ENCODE assay signal across 14 mouse cellular contexts in the genomic region with DNA sequence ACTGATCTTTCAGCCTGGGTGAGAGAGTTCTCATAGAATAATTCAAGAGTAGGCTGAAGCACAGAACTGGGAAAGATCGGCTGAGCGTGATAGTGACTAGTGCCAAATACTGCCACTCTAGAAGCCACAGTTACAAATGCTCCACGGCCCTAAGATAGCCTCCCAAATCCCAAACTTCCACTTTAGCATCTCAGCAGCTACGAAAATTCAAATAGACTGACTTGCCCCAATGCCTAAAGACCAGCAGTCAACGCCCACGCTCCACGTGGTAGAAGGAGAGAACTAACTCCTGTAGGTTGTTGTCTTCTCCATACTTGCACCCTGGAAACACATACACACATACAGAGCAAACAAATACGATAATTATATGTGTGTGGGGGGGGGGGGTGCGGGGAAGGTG. TPM values are rescaled to one million over a fixed set of nuclear protein-coding genes. Genes with fewer than 3 reads are reported as not detected.
DNase-seq lines count a peak whose midpoint lies in the region; ATAC-seq and TF ChIP-seq lines count a peak whose summit lies in the region.
"Had no signal": no experiment of that assay in that cellular context is flagged by ENCODE, and none has a peak within 500 bp of the region (broad histone marks: within the 10 kb centered on the region; RNA-seq: fewer than 3 reads in every experiment).

No protein-coding gene starts in this region.

- no peak for DNase-seq in heart, adult 9 months (ENCODE audit: low spot score in 2 of 2)
- DNase-seq in 3134 (ENCODE audit: extremely low read depth, insufficient read length, low spot score) (peak; percentile 18), ES-E14 (ENCODE audit: low read depth, low spot score) (no peak)
- DNase-seq in layer of hippocampus, adult 18-20 months (ENCODE audit: low spot score in 2 of 2): no peak
- DNase-seq in left cerebral cortex, adult 11 months (ENCODE audit: low spot score): no peak
- no peak for DNase-seq in frontal cortex, postnatal 25 days (ENCODE audit: low spot score in 2 of 2)
- DNase-seq: adrenal gland, postnatal 36 days; thymus, postnatal 4 days had no signal

- no peak overlapping the region; the same call in 1 of the 2 replicates for H3K27ac ChIP-seq in heart, embryonic 11.5 days (ENCODE audit: low read depth, low read length)
- 0 out of 2 replicates have a peak overlapping the region, but pooled peaks have one; percentile 55 for H3K27ac ChIP-seq in ES-E14 (ENCODE audit: insufficient read depth, low read depth, low read length, poor library complexity, severe bottlenecking)
- peak overlapping the region; percentile 95 for H3K27ac ChIP-seq in heart, embryonic 15.5 days
- H3K27ac ChIP-seq: forebrain, embryonic 10.5 days; hindbrain, embryonic 12.5 days; midbrain, embryonic 10.5 days; stomach, embryonic 15.5 days had no signal

- whole genome bisulfite sequencing in heart, embryonic 11.5 days (ENCODE audit: insufficient replicate concordance): 21% methylated on average over 9 of the region's 9 CpGs
- 26% methylated on average over 9 of the region's 9 CpGs for WGBS in heart, embryonic 15.5 days

- in situ Hi-C loops in ES-E14 (cut with MboI; ENCODE audit: low sequenced_read_pairs in 2 of 2, unreplicated experiment in 2 of 2): no loop called here

- no peaks in the 10 kb centered on the region for H3K27me3 ChIP-seq in heart, embryonic 11.5 days (ENCODE audit: control insufficient read depth, insufficient read depth, low read length)
- H3K27me3 ChIP-seq in heart, embryonic 15.5 days: no peaks in the 10 kb centered on the region
- H3K27me3 ChIP-seq: stomach, embryonic 15.5 days had no signal

- H3K9ac ChIP-seq in heart, embryonic 11.5 days (ENCODE audit: low read depth, low read length): no peak overlapping the region
- peak overlapping the region; percentile 56; the same call in 1 of the 2 replicates for H3K9ac ChIP-seq in ES-E14 (ENCODE audit: insufficient read depth, low read depth, low read length, poor library complexity, severe bottlenecking)
- H3K9ac ChIP-seq in heart, embryonic 15.5 days: no peak overlapping the region
- H3K9ac ChIP-seq: hindbrain, embryonic 12.5 days; stomach, embryonic 15.5 days had no signal

- H3K36me3 ChIP-seq in heart, embryonic 11.5 days (ENCODE audit: control insufficient read depth, insufficient read depth, low read length): no peaks in the 10 kb centered on the region
- no peaks in the 10 kb centered on the region for H3K36me3 ChIP-seq in ES-E14 (ENCODE audit: control insufficient read depth, insufficient read depth, low read length, poor library complexity, severe bottlenecking)
- H3K36me3 ChIP-seq in heart, embryonic 15.5 days: no peaks in the 10 kb centered on the region
- H3K36me3 ChIP-seq: forebrain, embryonic 10.5 days; hindbrain, embryonic 12.5 days; midbrain, embryonic 10.5 days; stomach, embryonic 15.5 days had no signal

- no peaks in the 10 kb centered on the region for H3K9me3 ChIP-seq in heart, embryonic 11.5 days (replicated peaks; ENCODE audit: control insufficient read depth, low read length)
- H3K9me3 ChIP-seq in ES-E14 (ENCODE audit: control insufficient read depth, insufficient read depth, low read depth, low read length): no peaks in the 10 kb centered on the region
- no peaks in the 10 kb centered on the region for H3K9me3 ChIP-seq in heart, embryonic 15.5 days (replicated peaks)
- H3K9me3 ChIP-seq: forebrain, embryonic 10.5 days; hindbrain, embryonic 12.5 days; midbrain, embryonic 10.5 days; stomach, embryonic 15.5 days had no signal

- peak overlapping the region; percentile 60 for H3K4me2 ChIP-seq in heart, embryonic 11.5 days
- H3K4me2 ChIP-seq in heart, embryonic 15.5 days: peak overlapping the region; percentile 2; the same call in 1 of the 2 replicates

- H3K4me3 ChIP-seq in heart, embryonic 11.5 days (ENCODE audit: low read depth, low read length): no peak overlapping the region
- peak overlapping the region in 1 of 2 experiments; percentile 24; a peak in 1 of 4 replicates for H3K4me3 ChIP-seq in ES-E14 (ENCODE audit: insufficient read depth in 1 of 2, low read depth in 1 of 2, low read length in 2 of 2, poor library complexity in 1 of 2, severe bottlenecking in 1 of 2)
- no peak overlapping the region for H3K4me3 ChIP-seq in heart, embryonic 15.5 days
- H3K4me3 ChIP-seq: hindbrain, embryonic 12.5 days had no signal

- no peak for ATAC-seq in heart, embryonic 11.5 days (replicated peaks; ENCODE audit: insufficient number of reproducible peaks, low FRiP score, low TSS enrichment)
- no peak for ATAC-seq in heart, embryonic 15.5 days (replicated peaks; ENCODE audit: insufficient number of reproducible peaks, insufficient read depth, low FRiP score, low read depth)

- H3K4me1 ChIP-seq in heart, embryonic 11.5 days (ENCODE audit: control insufficient read depth, insufficient read depth, low read length): peaks cover 3% of the 10 kb centered on the region; the same call in 1 of the 2 replicates
- H3K4me1 ChIP-seq in ES-E14 (ENCODE audit: control insufficient read depth in 2 of 2, insufficient read depth in 2 of 2, low read length in 2 of 2, poor library complexity in 1 of 2): peaks cover 22% of the 10 kb centered on the region in 2 experiments
- peaks cover 18% of the 10 kb centered on the region for H3K4me1 ChIP-seq in heart, embryonic 15.5 days (replicated peaks)

TF ChIP-seq in ES-E14, 5 proteins besides CTCF, POLR2A, EP300 and RAD21:
- TF ChIP-seq CHD2 (IDR thresholded peaks at IDR 0.05; ENCODE audit: low read depth, low read length) (no peak), MAFK (IDR thresholded peaks at IDR 0.05; ENCODE audit: insufficient read depth, low read depth, low read length) (no peak), ZC3H11A (IDR thresholded peaks at IDR 0.05; ENCODE audit: borderline replicate concordance, low read depth, low read length) (no peak), ZNF384 (IDR thresholded peaks at IDR 0.05; ENCODE audit: low read depth, low read length) (no peak)

RNA-seq across cellular contexts. Expression of a gene that starts 8.5 kb away (rescaled TPM):
- 447 and 449 TPM in 2 replicates for polyA plus RNA-seq in heart, embryonic 11.5 days (2014; fragmentation: Nextera tagmentation; extraction: Ambion mirVana)
- 787 and 1,032 TPM in 2 replicates for total RNA-seq in ES-E14 (2012; rRNA removed)
- 292 and 296 TPM in 2 replicates for polyA plus RNA-seq in heart, embryonic 15.5 days (2015; fragmentation: Nextera tagmentation; extraction: Ambion mirVana)
- total RNA-seq in layer of hippocampus, adult 18-20 months (2021): 100 to 1,000 TPM; 210 to 224 TPM
